Mouse (Mus musculus) liver, embryonic 13.5 days (tissue): ENCODE results near the gene Inpp5f. TPM values are rescaled to one million over a fixed set of nuclear protein-coding genes. Genes with fewer than 3 reads are reported as not detected.
"Not testable (repeated sequence)": the region's sequence is repeated elsewhere in the genome, so short reads cannot be mapped to it uniquely, and the experiment has no call there.

Source experiments
- ATAC-seq: fragments of 200-750 bp; cut with Nextera tagmentation; 2 replicates; pipeline ENCODE4 v1.8.0; 2017; ENCODE audit warnings: low read depth, mild to moderate bottlenecking, moderate number of reproducible peaks, moderate library complexity
- DNase-seq: peaks from one replicate; pipeline ENCODE4 v3.0.0; 2022
- H3K27ac ChIP-seq: fragments of 300-500 bp; sonication (generic); 2 replicates; pipeline ENCODE4 v1.5.1; 2015; ENCODE audit warnings: moderate library complexity, mild to moderate bottlenecking, inconsistent platforms
- H3K27me3 ChIP-seq: fragments of 300-500 bp; sonication (generic); 2 replicates; pipeline ENCODE4 v1.6.1; 2015; ENCODE audit warnings: mild to moderate bottlenecking, inconsistent platforms
- H3K36me3 ChIP-seq: fragments of 300-500 bp; sonication (generic); 2 replicates; pipeline ENCODE4 v1.6.1; 2015; ENCODE audit warnings: mild to moderate bottlenecking, inconsistent platforms
- H3K4me1 ChIP-seq: fragments of 300-500 bp; sonication (generic); replicated peaks from 2 replicates; pipeline ENCODE4 v1.6.1; 2015; ENCODE audit warnings: inconsistent platforms
- H3K4me2 ChIP-seq: fragments of 300-500 bp; sonication (generic); 2 replicates; pipeline ENCODE4 v1.6.1; 2015; ENCODE audit warnings: inconsistent platforms, mild to moderate bottlenecking, moderate library complexity
- H3K4me3 ChIP-seq: fragments of 300-500 bp; sonication (generic); replicated peaks from 2 replicates; pipeline ENCODE4 v1.5.1; 2015; ENCODE audit warnings: mild to moderate bottlenecking, inconsistent platforms
- H3K9ac ChIP-seq: fragments of 300-500 bp; sonication (generic); 2 replicates; pipeline ENCODE4 v1.6.1; 2015; ENCODE audit warnings: mild to moderate bottlenecking, inconsistent platforms
- H3K9me3 ChIP-seq: fragments of 300-500 bp; sonication (generic); replicated peaks from 2 replicates; pipeline ENCODE4 v1.6.1; 2016; ENCODE audit warnings: inconsistent platforms
- WGBS: fragments of 180-500 bp; shearing (Covaris S2); methylation state at CpG from one replicate; pipeline ENCODE4 v1.1.7; 2015; ENCODE audit not compliant: insufficient replicate concordance; 5-methylcytosine and 5-hydroxymethylcytosine counted together
- polyA plus RNA-seq: library from polyadenylated mRNA; unstranded; fragments of >200 nt; fragmentation: Nextera tagmentation; extraction: Ambion mirVana; gene quantifications from 2 replicates; pipeline ENCODE4 v1.2.1, GENCODE M21; 2015

Gene Inpp5f
- polyA plus RNA-seq, 1 experiment from 2014 or later, result 6.9 TPM

GRCm38 (mm10) chr7:128599072-128599471, 12.1 kb upstream of the Inpp5f start:
- Histone ChIP-seq H3K4me2 (no peak overlapping the region), H3K27me3 (no peaks in the 10 kb centered on the region), H3K9me3 (no peaks in the 10 kb centered on the region), H3K27ac (no peak overlapping the region), H3K4me1 (no peaks in the 10 kb centered on the region), H3K4me3 (no peak overlapping the region), H3K36me3 (no peaks in the 10 kb centered on the region), H3K9ac (no peak overlapping the region)
- no peak for ATAC-seq
- no peak for DNase-seq
- 50% methylated on average over 5 of the region's 5 CpGs for WGBS

GRCm38 (mm10) chr7:128601826-128602225, 9.3 kb upstream of the Inpp5f start:
- no peaks in the 10 kb centered on the region for H3K36me3 ChIP-seq
- no peak for ATAC-seq
- H3K9ac ChIP-seq, result no peak overlapping the region
- H3K4me1 ChIP-seq, result no peaks in the 10 kb centered on the region
- WGBS, result 69% methylated on average over 5 of the region's 5 CpGs
- no peak for DNase-seq
- H3K4me2 ChIP-seq, result no peak overlapping the region
- H3K9me3 ChIP-seq, result no peaks in the 10 kb centered on the region
- H3K27me3 ChIP-seq, result no peaks in the 10 kb centered on the region
- H3K4me3 ChIP-seq, result no peak overlapping the region
- H3K27ac ChIP-seq, result no peak overlapping the region

- H3K27me3 ChIP-seq, DNase-seq, ATAC-seq, H3K9me3 ChIP-seq, H3K4me2 ChIP-seq, H3K36me3 ChIP-seq, H3K4me3 ChIP-seq, H3K9ac ChIP-seq, H3K27ac ChIP-seq: not testable (repeated sequence)
- H3K4me1 ChIP-seq, result peaks cover 24% of the 10 kb centered on the region
- 89% methylated on average over 8 of the region's 9 CpGs for WGBS
Measured at GRCm38 (mm10) chr7:128609936-128610335, 1.2 kb upstream of the Inpp5f start.

GRCm38 (mm10) chr7:128610490-128610889, 638 bp upstream of the Inpp5f start:
- WGBS, result 81% methylated on average over 6 of the region's 6 CpGs
- H3K4me3 ChIP-seq, result peak overlapping the region; percentile 71
- peak overlapping the region; percentile 25; the same call in 1 of the 2 replicates for H3K27ac ChIP-seq
- no peak for DNase-seq
- H3K9me3 ChIP-seq, result no peaks in the 10 kb centered on the region
- H3K4me1 ChIP-seq, result peaks cover 24% of the 10 kb centered on the region
- ATAC-seq, result no peak
- H3K36me3 ChIP-seq, result no peaks in the 10 kb centered on the region
- H3K9ac ChIP-seq, result peak overlapping the region; percentile 28; the same call in 1 of the 2 replicates
- no peaks in the 10 kb centered on the region for H3K27me3 ChIP-seq
- peak overlapping the region; percentile 92 for H3K4me2 ChIP-seq

- no peaks in the 10 kb centered on the region for H3K9me3 ChIP-seq
- H3K9ac ChIP-seq, result peak overlapping the region; percentile 75
- H3K4me2 ChIP-seq, result peak overlapping the region; percentile 92
- 17% methylated on average over 22 of the region's 22 CpGs for WGBS
- H3K4me3 ChIP-seq, result peak overlapping the region; percentile 71
- ATAC-seq (no peak), DNase-seq (no peak)
- H3K27me3 ChIP-seq, result no peaks in the 10 kb centered on the region
- H3K36me3 ChIP-seq, result no peaks in the 10 kb centered on the region
- peaks cover 28% of the 10 kb centered on the region for H3K4me1 ChIP-seq
- peak overlapping the region; percentile 75 for H3K27ac ChIP-seq
Measured at GRCm38 (mm10) chr7:128611799-128612411, 777 bp downstream of the Inpp5f start.

GRCm38 (mm10) chr7:128612521-128613181, 1.5 kb downstream of the Inpp5f start:
- no peaks in the 10 kb centered on the region for H3K27me3 ChIP-seq
- ATAC-seq (no peak), DNase-seq (no peak)
- H3K36me3 ChIP-seq, result no peaks in the 10 kb centered on the region
- H3K4me1 ChIP-seq, result peaks cover 28% of the 10 kb centered on the region
- 0 out of 2 replicates have a peak overlapping the region, but pooled peaks have one; percentile 75 for H3K9ac ChIP-seq
- H3K9me3 ChIP-seq, result no peaks in the 10 kb centered on the region
- WGBS, result 65% methylated on average over 12 of the region's 12 CpGs
- H3K27ac ChIP-seq, result peak overlapping the region; percentile 36; the same call in 1 of the 2 replicates
- peak overlapping the region; percentile 92 for H3K4me2 ChIP-seq
- H3K4me3 ChIP-seq, result peak overlapping the region; percentile 71

- no peaks in the 10 kb centered on the region for H3K9me3 ChIP-seq
- peaks cover 28% of the 10 kb centered on the region for H3K4me1 ChIP-seq
- no peak overlapping the region for H3K4me2 ChIP-seq
- DNase-seq (no peak), ATAC-seq (no peak)
- H3K4me3 ChIP-seq, result no peak overlapping the region
- no peaks in the 10 kb centered on the region for H3K27me3 ChIP-seq
- no peaks in the 10 kb centered on the region for H3K36me3 ChIP-seq
- no peak overlapping the region for H3K9ac ChIP-seq
- no peak overlapping the region for H3K27ac ChIP-seq
- WGBS, result 61% methylated on average over 2 of the region's 2 CpGs
Measured at GRCm38 (mm10) chr7:128613578-128613977, 2.5 kb downstream of the Inpp5f start.

GRCm38 (mm10) chr7:128617587-128617986, 6.5 kb downstream of the Inpp5f start:
- peaks cover 12% of the 10 kb centered on the region for H3K4me1 ChIP-seq
- WGBS, result 93% methylated on average over 1 of the region's 1 CpGs
- H3K9ac ChIP-seq, result no peak overlapping the region
- H3K4me2 ChIP-seq, result no peak overlapping the region
- no peak for DNase-seq
- ATAC-seq, result 0 out of 2 replicates have a peak, but pooled peaks have one; percentile 34
- H3K4me3 ChIP-seq, result no peak overlapping the region
- H3K9me3 ChIP-seq, result no peaks in the 10 kb centered on the region
- no peaks in the 10 kb centered on the region for H3K27me3 ChIP-seq
- no peaks in the 10 kb centered on the region for H3K36me3 ChIP-seq
- H3K27ac ChIP-seq, result no peak overlapping the region

GRCm38 (mm10) chr7:128620178-128620577, 9.1 kb downstream of the Inpp5f start:
- Histone ChIP-seq H3K36me3 (no peaks in the 10 kb centered on the region), H3K27me3 (no peaks in the 10 kb centered on the region), H3K4me3 (no peak overlapping the region), H3K4me2 (no peak overlapping the region), H3K27ac (no peak overlapping the region), H3K9me3 (no peaks in the 10 kb centered on the region), H3K4me1 (peaks cover 9% of the 10 kb centered on the region; the same call in 1 of the 2 replicates), H3K9ac (no peak overlapping the region)
- WGBS, result 85% methylated on average over 1 of the region's 1 CpGs
- no peak for DNase-seq
- no peak for ATAC-seq

- 69% methylated on average over 7 of the region's 7 CpGs for WGBS
- DNase-seq (no peak), ATAC-seq (no peak)
- H3K4me2 ChIP-seq, result no peak overlapping the region
- H3K36me3 ChIP-seq, result no peaks in the 10 kb centered on the region
- H3K4me3 ChIP-seq, result no peak overlapping the region
- H3K9me3 ChIP-seq, result no peaks in the 10 kb centered on the region
- peaks cover 19% of the 10 kb centered on the region for H3K4me1 ChIP-seq
- H3K9ac ChIP-seq, result no peak overlapping the region
- no peaks in the 10 kb centered on the region for H3K27me3 ChIP-seq
- H3K27ac ChIP-seq, result no peak overlapping the region
Measured at GRCm38 (mm10) chr7:128622266-128622961, 11.3 kb downstream of the Inpp5f start.

- no peak for DNase-seq
- Histone ChIP-seq H3K4me3 (no peak overlapping the region), H3K4me2 (no peak overlapping the region), H3K27me3 (no peaks in the 10 kb centered on the region), H3K9me3 (no peaks in the 10 kb centered on the region), H3K36me3 (no peaks in the 10 kb centered on the region), H3K4me1 (peaks cover 22% of the 10 kb centered on the region), H3K27ac (no peak overlapping the region), H3K9ac (no peak overlapping the region)
- no peak for ATAC-seq
- 56% methylated on average over 2 of the region's 2 CpGs for WGBS
Measured at GRCm38 (mm10) chr7:128622994-128623393, 11.9 kb downstream of the Inpp5f start.
